Mouse (Mus musculus) heart, embryonic 13.5 days (tissue): ENCODE results near the gene Hilpda. TPM values are rescaled to one million over a fixed set of nuclear protein-coding genes. Genes with fewer than 3 reads are reported as not detected.

ENCODE experiments used
- ATAC-seq: fragments of 200-750 bp; cut with Nextera tagmentation; 2 replicates; pipeline ENCODE4 v1.8.0; 2017; ENCODE audit warnings: moderate TSS enrichment; ENCODE audit not compliant: insufficient number of reproducible peaks, low FRiP score, low TSS enrichment; ENCODE audit errors: extremely low read depth
- H3K27ac ChIP-seq: fragments of 300-500 bp; sonication (generic); replicated peaks from 2 replicates; pipeline ENCODE4 v1.5.1; 2015; ENCODE audit warnings: moderate library complexity, mild to moderate bottlenecking, inconsistent platforms
- H3K27me3 ChIP-seq: fragments of 300-500 bp; sonication (generic); replicated peaks from 2 replicates; pipeline ENCODE4 v1.6.1; 2015; ENCODE audit warnings: mild to moderate bottlenecking, inconsistent platforms
- H3K36me3 ChIP-seq: fragments of 300-500 bp; sonication (generic); 2 replicates; pipeline ENCODE4 v1.6.1; 2015; ENCODE audit warnings: mild to moderate bottlenecking, inconsistent platforms
- H3K4me1 ChIP-seq: fragments of 300-500 bp; sonication (generic); 2 replicates; pipeline ENCODE4 v1.6.1; 2015; ENCODE audit warnings: inconsistent platforms
- H3K4me2 ChIP-seq: fragments of 300-500 bp; sonication (generic); 2 replicates; pipeline ENCODE4 v1.6.1; 2015; ENCODE audit warnings: inconsistent platforms, mild to moderate bottlenecking, moderate library complexity
- H3K4me3 ChIP-seq: fragments of 300-500 bp; sonication (generic); 2 replicates; pipeline ENCODE4 v1.5.1; 2015; ENCODE audit warnings: moderate library complexity, mild to moderate bottlenecking, inconsistent platforms
- H3K9ac ChIP-seq: fragments of 300-500 bp; sonication (generic); 2 replicates; pipeline ENCODE4 v1.6.1; 2015; ENCODE audit warnings: inconsistent platforms, mild to moderate bottlenecking, moderate library complexity
- H3K9me3 ChIP-seq: fragments of 300-500 bp; sonication (generic); 2 replicates; pipeline ENCODE4 v1.6.1; 2016; ENCODE audit warnings: inconsistent platforms
- WGBS: fragments of 180-500 bp; shearing (Covaris S2); methylation state at CpG from one replicate; pipeline ENCODE4 v1.1.7; 2015; ENCODE audit warnings: mixed read lengths; 5-methylcytosine and 5-hydroxymethylcytosine counted together
- polyA plus RNA-seq: library from polyadenylated mRNA; unstranded; fragments of >200 nt; fragmentation: Nextera tagmentation; extraction: Ambion mirVana; gene quantifications from 2 replicates; pipeline ENCODE4 v1.2.1, GENCODE M21; 2015

The Hilpda gene
- polyA plus RNA-seq, 1 experiment from 2014 or later = 23.0 TPM

GRCm38 (mm10) chr6:29278513-29279267, 6.4 kb downstream of the Hilpda start:
- Histone ChIP-seq H3K9ac (peak overlapping the region; percentile 34; the same call in 1 of the 2 replicates), H3K4me1 (peaks cover 12% of the 10 kb centered on the region), H3K4me3 (no peak overlapping the region), H3K36me3 (peaks cover 15% of the 10 kb centered on the region), H3K4me2 (peak overlapping the region; percentile 42), H3K9me3 (no peaks in the 10 kb centered on the region), H3K27ac (peak overlapping the region; percentile 79), H3K27me3 (no peaks in the 10 kb centered on the region)
- WGBS = 8% methylated on average over 8 of the region's 8 CpGs
- peak; percentile 54; the same call in 1 of the 2 replicates for ATAC-seq

DNA sequence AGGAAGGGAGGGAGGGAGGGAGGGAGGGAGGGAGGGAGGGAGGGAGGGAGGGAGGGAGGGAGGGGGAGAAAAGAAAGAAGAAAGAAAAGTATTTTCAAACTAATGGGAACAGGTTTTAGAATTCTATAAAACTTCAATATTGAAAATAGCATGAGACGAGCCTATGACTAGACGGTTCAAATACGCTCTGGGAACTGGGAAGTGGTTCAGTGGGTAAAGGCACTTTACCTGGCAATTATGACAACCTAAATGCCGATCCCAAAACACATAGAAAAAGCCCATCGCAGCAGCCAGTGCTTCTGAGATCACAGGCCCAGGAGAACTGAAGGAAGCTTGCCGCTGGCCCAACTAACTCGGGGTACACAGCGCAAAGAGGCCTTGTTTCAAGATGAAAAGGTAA, 7.0 kb downstream of the Hilpda start, which contains the start of gene Fam71f2:
Fam71f2 (plus strand) TSS at position 301 of the 400 bp plus-strand sequence.
- Histone ChIP-seq H3K9ac (peak within 1 kb of the TSS; percentile 34; the same call in 1 of the 2 replicates), H3K4me3 (no peak within 1 kb of the TSS), H3K36me3 (peaks cover 14% of the 10 kb centered on the region), H3K27ac (peak within 1 kb of the TSS; percentile 79), H3K27me3 (no peaks in the 10 kb centered on the region), H3K9me3 (no peaks in the 10 kb centered on the region), H3K4me2 (peak within 1 kb of the TSS; percentile 42), H3K4me1 (peaks cover 8% of the 10 kb centered on the region)
- 84% methylated on average over 8 of the region's 8 CpGs for WGBS
- ATAC-seq = no peak

DNA sequence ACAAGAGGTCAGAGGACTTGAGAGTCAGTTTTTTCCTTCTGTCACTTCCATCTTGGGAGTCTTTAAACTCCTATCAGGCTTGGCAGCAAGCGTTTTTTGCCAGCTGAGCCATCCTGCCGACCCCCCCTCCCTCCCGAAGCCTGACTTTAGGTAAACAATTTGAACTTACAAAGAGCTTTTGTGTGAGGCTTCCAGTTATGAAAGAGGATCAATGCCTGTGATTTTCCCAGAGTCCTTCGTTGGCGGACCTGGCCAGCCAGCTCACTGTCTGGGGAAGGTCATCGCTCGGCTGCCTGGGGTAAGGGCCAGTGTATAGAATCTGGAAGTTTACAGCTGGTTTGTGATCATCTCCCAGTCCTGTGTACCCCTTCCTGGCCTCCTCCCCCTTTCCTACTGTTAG, 8.4 kb downstream of the Hilpda start:
- Histone ChIP-seq H3K9ac (no peak overlapping the region), H3K4me2 (no peak overlapping the region), H3K9me3 (no peaks in the 10 kb centered on the region), H3K4me1 (peaks cover 8% of the 10 kb centered on the region), H3K4me3 (no peak overlapping the region), H3K27ac (no peak overlapping the region), H3K27me3 (no peaks in the 10 kb centered on the region), H3K36me3 (peaks cover under 1% of the 10 kb centered on the region)
- ATAC-seq = no peak
- WGBS = 53% methylated on average over 7 of the region's 7 CpGs

DNA sequence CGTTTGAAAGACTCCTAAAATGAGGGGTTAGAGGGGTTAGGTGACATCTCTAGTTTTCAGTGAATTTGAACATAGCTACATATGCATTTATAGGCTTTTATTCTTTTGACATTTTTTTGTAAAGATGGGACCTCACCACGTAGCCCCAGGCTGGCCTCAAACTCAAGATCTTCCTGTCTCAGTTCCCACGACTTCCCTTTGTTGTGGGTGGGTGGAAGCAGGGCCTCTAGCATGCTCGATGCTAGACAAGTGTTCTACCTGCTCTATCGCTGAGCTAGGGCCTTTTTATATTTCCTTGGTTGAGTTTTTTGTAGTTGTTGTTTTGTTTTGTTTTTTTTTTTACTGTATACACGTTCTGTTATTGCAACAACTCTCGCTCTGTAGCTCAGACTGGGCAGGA, 14.6 kb downstream of the Hilpda start:
- no peak overlapping the region for H3K27ac ChIP-seq
- no peak overlapping the region for H3K4me3 ChIP-seq
- no peaks in the 10 kb centered on the region for H3K36me3 ChIP-seq
- no peak overlapping the region for H3K9ac ChIP-seq
- H3K4me2 ChIP-seq = no peak overlapping the region
- no peaks in the 10 kb centered on the region for H3K27me3 ChIP-seq
- no peak for ATAC-seq
- no peaks in the 10 kb centered on the region for H3K9me3 ChIP-seq
- no peaks in the 10 kb centered on the region for H3K4me1 ChIP-seq
- WGBS = 71% methylated on average over 7 of the region's 7 CpGs

- Histone ChIP-seq H3K9ac (no peak overlapping the region), H3K36me3 (no peaks in the 10 kb centered on the region), H3K27me3 (no peaks in the 10 kb centered on the region), H3K4me1 (no peaks in the 10 kb centered on the region), H3K4me2 (no peak overlapping the region), H3K9me3 (no peaks in the 10 kb centered on the region), H3K27ac (no peak overlapping the region), H3K4me3 (no peak overlapping the region)
- no peak for ATAC-seq
- WGBS = 48% methylated on average over 6 of the region's 6 CpGs
Measured at GRCm38 (mm10) chr6:29287481-29287880, 15.2 kb downstream of the Hilpda start.

DNA sequence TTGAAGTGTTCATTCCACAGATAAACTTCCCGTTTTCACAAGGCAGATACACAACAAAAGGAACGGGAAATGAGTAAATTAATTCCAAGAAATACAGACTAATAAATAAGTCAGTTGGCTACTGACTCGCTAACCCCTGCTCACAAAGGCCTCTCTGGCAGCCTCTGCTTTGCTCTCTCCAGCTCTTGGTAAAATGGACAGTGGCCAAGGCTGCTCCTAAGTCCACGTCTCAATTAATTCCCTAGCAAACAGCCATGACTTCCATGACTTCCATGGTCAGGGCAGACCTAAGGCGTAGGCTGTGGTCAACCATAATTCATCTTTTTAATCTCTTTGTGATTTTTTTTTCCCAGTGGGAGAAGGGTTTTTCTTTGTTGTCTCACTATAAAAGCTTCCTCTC, 15.7 kb downstream of the Hilpda start:
- H3K27ac ChIP-seq = no peak overlapping the region
- no peaks in the 10 kb centered on the region for H3K36me3 ChIP-seq
- no peak overlapping the region for H3K4me2 ChIP-seq
- no peaks in the 10 kb centered on the region for H3K4me1 ChIP-seq
- no peak overlapping the region for H3K9ac ChIP-seq
- H3K9me3 ChIP-seq = no peaks in the 10 kb centered on the region
- no peak for ATAC-seq
- no peaks in the 10 kb centered on the region for H3K27me3 ChIP-seq
- 65% methylated on average over 5 of the region's 5 CpGs for WGBS
- H3K4me3 ChIP-seq = no peak overlapping the region

GRCm38 (mm10) chr6:29288651-29289050, 16.4 kb downstream of the Hilpda start:
- H3K27me3 ChIP-seq = no peaks in the 10 kb centered on the region
- no peak overlapping the region for H3K4me3 ChIP-seq
- no peak overlapping the region for H3K4me2 ChIP-seq
- ATAC-seq = no peak
- H3K4me1 ChIP-seq = no peaks in the 10 kb centered on the region
- no peaks in the 10 kb centered on the region for H3K36me3 ChIP-seq
- H3K9me3 ChIP-seq = no peaks in the 10 kb centered on the region
- no peak overlapping the region for H3K27ac ChIP-seq
- WGBS = 58% methylated on average over 6 of the region's 6 CpGs
- H3K9ac ChIP-seq = no peak overlapping the region

DNA sequence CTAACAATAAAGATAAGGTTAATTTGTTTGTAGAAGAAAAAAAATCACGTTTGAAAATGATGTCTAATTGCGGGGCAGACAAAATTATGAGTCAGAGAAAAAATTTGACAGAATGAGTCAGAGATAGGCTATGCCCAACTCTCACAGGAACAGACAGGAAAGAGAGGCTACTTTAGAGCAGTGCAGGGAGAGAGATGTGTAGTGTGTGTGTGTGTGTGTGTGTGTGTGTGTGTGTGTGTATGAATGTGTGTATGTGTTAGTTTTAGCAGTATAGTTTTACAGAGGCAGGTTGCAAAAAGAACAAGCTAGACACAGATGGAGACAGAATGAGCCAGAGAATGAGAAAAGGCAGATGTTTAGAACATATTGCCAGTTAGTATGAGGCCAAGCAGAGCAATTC, 26.8 kb downstream of the Hilpda start:
- no peaks in the 10 kb centered on the region for H3K27me3 ChIP-seq
- no peak for ATAC-seq
- no peak overlapping the region for H3K27ac ChIP-seq
- H3K4me1 ChIP-seq = no peaks in the 10 kb centered on the region
- no peak overlapping the region for H3K4me2 ChIP-seq
- H3K4me3 ChIP-seq = no peak overlapping the region
- WGBS = 50% methylated on average over 2 of the region's 2 CpGs
- H3K9me3 ChIP-seq = no peaks in the 10 kb centered on the region
- H3K36me3 ChIP-seq = no peaks in the 10 kb centered on the region
- no peak overlapping the region for H3K9ac ChIP-seq

GRCm38 (mm10) chr6:29303251-29303650, 31.0 kb downstream of the Hilpda start:
- ATAC-seq = no peak
- Histone ChIP-seq H3K27ac (no peak overlapping the region), H3K36me3 (no peaks in the 10 kb centered on the region)

DNA sequence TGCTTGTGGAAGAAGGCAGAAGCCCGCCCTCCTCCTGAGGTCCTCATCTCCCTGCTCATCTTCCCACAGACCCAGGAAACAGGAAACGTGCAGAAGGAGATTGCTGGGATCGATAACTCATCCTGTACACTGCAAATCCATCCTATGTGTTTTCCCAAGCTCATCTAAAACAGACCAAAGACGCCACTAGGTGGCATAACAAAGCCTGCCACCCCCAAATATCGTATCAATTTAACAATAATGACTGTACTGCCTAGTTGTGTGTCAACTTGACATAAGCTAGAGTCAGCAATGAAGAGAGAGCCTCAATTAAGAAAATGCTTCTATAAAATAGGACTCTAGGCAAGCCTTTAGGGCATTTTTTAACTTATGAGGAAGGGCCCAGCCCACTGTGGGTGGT, 31.4 kb downstream of the Hilpda start:
- no peak overlapping the region for H3K4me3 ChIP-seq
- WGBS = 42% methylated on average over 5 of the region's 5 CpGs

More at GRCm38 (mm10) chr6:29303251-29303650, 31.0 kb downstream of the Hilpda start:
- no peak overlapping the region for H3K4me3 ChIP-seq
- no peaks in the 10 kb centered on the region for H3K9me3 ChIP-seq
- no peaks in the 10 kb centered on the region for H3K4me1 ChIP-seq
- H3K27me3 ChIP-seq = no peaks in the 10 kb centered on the region
- no peak overlapping the region for H3K9ac ChIP-seq
- no peak overlapping the region for H3K4me2 ChIP-seq

GRCm38 (mm10) chr6:29305462-29305861, 33.2 kb downstream of the Hilpda start:
- no peak overlapping the region for H3K4me3 ChIP-seq
- no peaks in the 10 kb centered on the region for H3K36me3 ChIP-seq
- H3K4me1 ChIP-seq = no peaks in the 10 kb centered on the region
- 83% methylated on average over 4 of the region's 4 CpGs for WGBS
- no peak overlapping the region for H3K4me2 ChIP-seq
- no peak for ATAC-seq
- H3K9me3 ChIP-seq = no peaks in the 10 kb centered on the region
- no peak overlapping the region for H3K27ac ChIP-seq
- H3K9ac ChIP-seq = no peak overlapping the region
- H3K27me3 ChIP-seq = no peaks in the 10 kb centered on the region

More for the DNA sequence above, 31.4 kb downstream of the Hilpda start:
- Histone ChIP-seq H3K27ac (no peak overlapping the region), H3K4me1 (no peaks in the 10 kb centered on the region), H3K36me3 (no peaks in the 10 kb centered on the region), H3K4me2 (no peak overlapping the region), H3K27me3 (no peaks in the 10 kb centered on the region), H3K9ac (no peak overlapping the region), H3K9me3 (no peaks in the 10 kb centered on the region)
- no peak for ATAC-seq
